Mouse (Mus musculus): ENCODE results near the gene Proser2. TPM values are rescaled to one million over a fixed set of nuclear protein-coding genes. Genes with fewer than 3 reads are reported as not detected.
"Not testable (repeated sequence)": the region's sequence is repeated elsewhere in the genome, so short reads cannot be mapped to it uniquely, and the experiment has no call there.

Gene Proser2
- polyA plus RNA-seq, 1 experiment from 2014 or later = 27.7 TPM

DNA sequence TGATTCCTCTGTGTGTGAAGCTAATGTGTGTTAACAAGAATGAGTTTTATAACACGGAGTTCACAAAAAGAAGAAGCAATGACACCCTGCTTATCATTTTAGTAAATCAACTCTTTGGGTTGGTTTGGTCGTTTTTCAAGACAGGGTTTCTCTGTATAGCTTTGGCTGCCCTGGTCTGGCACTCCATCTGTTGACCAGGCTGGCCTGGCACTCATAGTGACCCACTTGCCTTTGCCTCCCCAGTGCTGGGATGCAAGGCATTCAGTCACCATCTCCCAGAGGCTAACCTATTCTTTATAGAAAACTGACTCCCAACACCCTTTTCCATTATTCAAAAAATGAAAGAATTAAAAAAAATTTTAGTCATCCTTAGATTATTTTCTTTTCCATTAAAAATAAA is 8.9 kb downstream of the Proser2 start:
- WGBS = 74% methylated on average over 2 of the region's 2 CpGs
- ATAC-seq = no peak
- no peak overlapping the region for H3K4me2 ChIP-seq (replicated peaks)

DNA sequence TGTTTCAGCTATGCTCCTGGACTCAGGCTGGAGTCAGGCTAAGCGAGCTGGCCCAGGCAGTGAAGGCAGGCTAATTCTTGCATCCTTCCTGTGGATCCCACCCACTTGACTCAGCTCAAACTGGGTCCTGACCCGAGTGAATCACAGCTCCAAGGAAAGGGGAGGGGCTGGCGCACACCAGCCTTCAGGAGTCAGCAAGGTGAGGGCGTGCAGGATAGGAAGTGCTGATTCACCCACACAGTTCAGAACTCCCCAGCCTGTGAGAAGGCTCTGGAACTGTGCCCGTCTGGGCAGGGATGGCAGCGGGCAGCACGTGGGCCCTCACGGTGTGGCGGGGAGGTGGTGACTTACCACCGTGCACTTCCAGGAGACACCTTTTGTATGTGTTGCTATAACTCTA is 11.8 kb downstream of the Proser2 start:
- peak; percentile 94 for ATAC-seq
- Histone ChIP-seq H3K9ac (no peak overlapping the region), H3K27ac (peak overlapping the region; percentile 62), H3K4me1 (replicated peaks) (peaks cover 15% of the 10 kb centered on the region), H3K27me3 (replicated peaks) (no peaks in the 10 kb centered on the region), H3K4me3 (replicated peaks) (no peak overlapping the region), H3K4me2 (replicated peaks) (no peak overlapping the region), H3K9me3 (no peaks in the 10 kb centered on the region), H3K36me3 (no peaks in the 10 kb centered on the region)
- WGBS = 57% methylated on average over 10 of the region's 10 CpGs

More for the DNA sequence above, 8.9 kb downstream of the Proser2 start:
- no peaks in the 10 kb centered on the region for H3K27me3 ChIP-seq (replicated peaks)
- H3K9me3 ChIP-seq = no peaks in the 10 kb centered on the region
- no peak overlapping the region for H3K9ac ChIP-seq
- no peak overlapping the region for H3K27ac ChIP-seq
- peaks cover 15% of the 10 kb centered on the region for H3K4me1 ChIP-seq (replicated peaks)
- H3K4me3 ChIP-seq (replicated peaks) = no peak overlapping the region
- H3K36me3 ChIP-seq = no peaks in the 10 kb centered on the region

DNA sequence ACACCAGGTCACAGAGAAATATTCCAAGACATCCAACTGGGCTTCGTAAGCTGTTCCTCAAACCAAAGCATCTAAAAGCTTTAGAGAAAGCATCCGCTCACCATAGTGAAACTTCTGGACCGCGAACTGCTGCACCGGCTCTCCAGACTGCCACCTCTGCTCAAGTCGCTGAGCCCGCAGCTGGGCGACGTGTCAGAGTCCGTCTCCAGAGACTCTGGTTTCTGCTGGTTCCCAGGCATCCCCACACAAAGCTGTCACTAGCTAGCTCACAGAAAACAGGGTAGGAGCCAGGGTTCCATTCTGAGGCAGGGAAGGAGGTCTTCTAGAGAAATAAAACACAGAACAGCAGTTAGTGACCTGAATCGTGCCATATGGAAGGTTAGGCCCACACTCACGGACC is 16.2 kb downstream of the Proser2 start:
- H3K9ac ChIP-seq = no peak overlapping the region
- H3K4me2 ChIP-seq (replicated peaks) = no peak overlapping the region
- no peaks in the 10 kb centered on the region for H3K9me3 ChIP-seq
- no peak for ATAC-seq
- no peaks in the 10 kb centered on the region for H3K27me3 ChIP-seq (replicated peaks)
- H3K4me3 ChIP-seq (replicated peaks) = no peak overlapping the region
- WGBS = 84% methylated on average over 12 of the region's 12 CpGs
- H3K27ac ChIP-seq = no peak overlapping the region
- no peaks in the 10 kb centered on the region for H3K36me3 ChIP-seq
- peaks cover 7% of the 10 kb centered on the region; the same call in 1 of the 2 replicates for H3K4me1 ChIP-seq (replicated peaks)

DNA sequence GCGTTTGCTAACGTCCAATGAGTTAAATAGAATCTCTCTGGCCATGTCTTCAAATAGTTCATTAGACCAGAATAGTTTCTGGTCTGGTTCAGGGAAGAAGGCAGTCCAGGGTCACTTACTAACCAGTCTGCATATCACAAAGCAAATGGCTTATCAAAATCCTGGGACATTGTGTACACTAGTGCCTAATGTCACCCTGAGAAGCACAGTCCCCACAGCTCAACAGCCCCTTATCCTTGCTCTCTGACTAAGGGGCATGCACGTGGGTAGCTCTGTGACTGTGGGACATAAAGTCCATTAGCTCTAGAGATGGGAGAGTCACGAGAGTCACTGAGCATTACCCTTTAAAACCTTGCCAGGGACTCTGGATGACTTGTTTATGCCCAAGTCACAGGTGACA is 17.4 kb downstream of the Proser2 start:
- WGBS = 75% methylated on average over 4 of the region's 4 CpGs
- H3K36me3 ChIP-seq = no peaks in the 10 kb centered on the region
- no peaks in the 10 kb centered on the region for H3K27me3 ChIP-seq (replicated peaks)
- no peak overlapping the region for H3K9ac ChIP-seq
- peak; percentile 39; the same call in 1 of the 2 replicates for ATAC-seq
- H3K4me2 ChIP-seq (replicated peaks) = no peak overlapping the region
- H3K4me1 ChIP-seq (replicated peaks) = no peaks in the 10 kb centered on the region
- H3K4me3 ChIP-seq (replicated peaks) = no peak overlapping the region
- no peak overlapping the region for H3K27ac ChIP-seq
- no peaks in the 10 kb centered on the region for H3K9me3 ChIP-seq

DNA sequence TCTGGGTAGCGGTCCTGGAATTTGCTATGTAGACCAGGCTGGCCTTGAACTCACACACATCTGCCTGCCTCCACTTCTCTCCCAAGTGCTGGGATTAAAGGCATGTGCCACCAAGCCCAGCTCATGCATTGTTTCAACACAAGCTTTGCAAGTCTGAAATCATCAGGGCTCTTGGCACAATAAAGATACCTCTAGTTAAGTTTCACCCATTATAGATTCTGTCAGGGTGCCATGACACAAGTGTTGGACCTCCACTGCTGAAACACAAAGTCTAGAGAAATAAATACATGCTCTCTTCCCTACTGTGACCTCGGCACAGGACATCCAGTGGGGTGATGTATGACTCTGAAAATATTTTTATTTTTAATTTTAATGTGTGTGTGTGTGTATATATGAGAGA is 24.6 kb downstream of the Proser2 start:
- Histone ChIP-seq H3K27me3 (replicated peaks) (no peaks in the 10 kb centered on the region; the same call in 1 of the 2 replicates), H3K9me3 (no peaks in the 10 kb centered on the region), H3K36me3 (peaks cover 5% of the 10 kb centered on the region; the same call in 1 of the 2 replicates), H3K4me3 (replicated peaks) (no peak overlapping the region), H3K4me2 (replicated peaks) (no peak overlapping the region), H3K9ac (no peak overlapping the region), H3K27ac (no peak overlapping the region), H3K4me1 (replicated peaks) (peaks cover 6% of the 10 kb centered on the region)
- 91% methylated on average over 2 of the region's 2 CpGs for WGBS
- no peak for ATAC-seq

DNA sequence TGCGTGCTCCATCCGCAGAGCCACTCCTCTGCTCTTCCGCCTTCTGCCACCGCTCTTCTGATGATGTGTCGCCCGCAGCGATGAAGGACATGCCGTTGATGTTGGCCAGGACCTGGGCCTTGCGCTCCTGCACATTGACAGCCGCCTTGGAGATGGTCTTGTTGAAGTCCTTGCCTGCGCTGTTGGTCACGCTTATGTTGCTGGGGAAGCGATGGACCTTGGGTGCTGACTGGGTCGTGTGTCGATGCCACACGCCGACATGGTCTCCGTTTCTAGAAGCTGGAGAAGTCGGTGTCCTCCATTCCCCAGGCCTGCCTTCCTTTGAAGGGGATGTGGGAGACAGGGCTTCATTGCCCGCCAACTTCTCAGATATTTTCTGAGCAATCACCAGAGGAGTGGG is 29.3 kb downstream of the Proser2 start:
- peak overlapping the region; percentile 87 for H3K4me2 ChIP-seq (replicated peaks)
- H3K9ac ChIP-seq = peak overlapping the region; percentile 43

DNA sequence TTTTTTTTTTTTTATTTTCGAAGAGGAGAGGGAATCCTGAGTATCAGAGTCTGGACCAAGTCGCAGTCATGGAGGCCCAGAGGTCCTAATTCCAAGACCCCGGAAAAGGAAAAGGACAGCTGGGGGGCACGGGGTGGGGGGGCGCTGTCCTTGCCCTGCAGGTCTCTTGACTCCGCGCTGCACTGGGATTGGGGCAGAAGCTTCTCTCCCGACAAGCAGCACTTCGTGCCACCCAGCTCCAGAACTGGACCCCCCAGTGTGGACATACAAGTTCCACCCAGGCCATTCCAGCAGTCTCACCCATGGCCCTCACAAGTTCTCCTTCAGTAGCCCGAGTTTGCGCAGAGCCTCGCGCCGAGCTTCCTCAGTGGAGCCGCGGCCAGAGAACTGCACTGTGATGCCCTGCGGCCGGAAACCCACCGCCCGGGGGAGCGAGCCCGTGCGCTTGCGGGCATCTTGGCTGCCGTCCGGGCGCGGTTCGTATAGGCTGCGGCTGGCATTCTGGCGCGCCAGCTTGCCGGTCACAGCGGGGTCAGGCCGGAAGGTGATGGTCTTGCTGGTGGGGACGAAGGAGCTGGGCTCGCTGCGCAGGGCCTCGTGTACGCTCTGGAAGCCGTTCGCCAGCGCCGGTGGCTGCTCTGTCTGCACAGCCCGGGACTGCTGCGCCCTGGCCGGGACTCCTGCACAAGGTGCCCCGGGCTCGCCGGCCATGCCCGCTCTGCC is 29.8 kb downstream of the Proser2 start:
- H3K9me3 ChIP-seq = no peaks in the 10 kb centered on the region
- no peaks in the 10 kb centered on the region; the same call in 1 of the 2 replicates for H3K27me3 ChIP-seq (replicated peaks)
- H3K27ac ChIP-seq = peak overlapping the region; percentile 78; the same call in 1 of the 2 replicates
- H3K36me3 ChIP-seq = peaks cover 4% of the 10 kb centered on the region; the same call in 1 of the 2 replicates
- peak overlapping the region; percentile 40 for H3K4me3 ChIP-seq (replicated peaks)
- peaks cover 21% of the 10 kb centered on the region for H3K4me1 ChIP-seq (replicated peaks)
- H3K9ac ChIP-seq = peak overlapping the region; percentile 43
- H3K4me2 ChIP-seq (replicated peaks) = peak overlapping the region; percentile 87
- ATAC-seq = 0 out of 2 replicates have a peak, but pooled peaks have one; percentile 13
- WGBS = 24% methylated on average over 51 of the region's 51 CpGs

More for the DNA sequence above, 29.3 kb downstream of the Proser2 start:
- Histone ChIP-seq H3K9me3 (no peaks in the 10 kb centered on the region), H3K27me3 (replicated peaks) (no peaks in the 10 kb centered on the region; the same call in 1 of the 2 replicates), H3K4me1 (replicated peaks) (peaks cover 21% of the 10 kb centered on the region), H3K4me3 (replicated peaks) (peak overlapping the region; percentile 40), H3K36me3 (peaks cover 4% of the 10 kb centered on the region; the same call in 1 of the 2 replicates), H3K27ac (no peak overlapping the region)
- 44% methylated on average over 20 of the region's 20 CpGs for WGBS
- no peak for ATAC-seq

DNA sequence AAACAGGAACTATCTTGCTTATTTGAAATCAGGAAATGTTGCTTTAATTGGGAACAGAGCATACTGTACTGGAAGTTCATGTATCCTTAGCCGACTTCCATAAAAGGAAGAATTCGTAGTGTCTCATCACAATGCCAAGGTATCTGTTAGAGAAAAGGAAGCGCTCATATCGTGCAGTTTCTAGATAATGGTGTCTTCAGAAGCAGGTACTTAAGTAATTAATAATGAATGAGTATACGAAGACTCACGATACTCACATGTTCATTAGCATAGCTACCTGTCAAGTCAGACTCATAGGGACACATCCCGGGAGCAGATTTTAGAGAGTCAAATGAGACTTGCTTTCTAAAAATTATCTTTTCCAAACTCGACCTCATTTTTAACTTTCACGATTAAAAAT is 30.6 kb downstream of the Proser2 start:
- Histone ChIP-seq H3K4me1 (replicated peaks) (peaks cover 21% of the 10 kb centered on the region), H3K9ac (no peak overlapping the region), H3K9me3 (no peaks in the 10 kb centered on the region), H3K4me2 (replicated peaks) (peak overlapping the region; percentile 4; the same call in 1 of the 2 replicates), H3K4me3 (replicated peaks) (no peak overlapping the region), H3K36me3 (peaks cover 4% of the 10 kb centered on the region; the same call in 1 of the 2 replicates), H3K27me3 (replicated peaks) (no peaks in the 10 kb centered on the region; the same call in 1 of the 2 replicates), H3K27ac (peak overlapping the region; percentile 78)
- ATAC-seq = no peak
- 67% methylated on average over 9 of the region's 9 CpGs for WGBS

DNA sequence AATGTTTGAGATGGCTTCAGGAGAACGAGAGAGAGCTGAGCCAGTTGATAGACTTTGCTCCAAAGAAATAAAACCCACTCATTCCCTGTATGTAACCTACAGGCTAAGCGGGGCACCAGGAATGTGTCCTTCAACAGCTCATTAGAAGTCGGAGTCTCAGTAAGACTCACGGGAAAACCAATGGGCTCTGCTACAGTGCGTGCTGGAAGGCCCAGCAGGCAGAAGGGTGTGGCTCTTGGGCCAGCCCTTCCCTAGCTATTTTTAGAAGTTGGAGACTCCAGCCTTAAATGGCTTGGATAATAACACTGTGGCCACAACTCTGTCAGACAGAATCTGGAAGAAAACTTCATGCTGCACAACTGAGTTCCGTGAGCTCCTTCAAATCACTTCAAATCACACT is 31.1 kb downstream of the Proser2 start:
- no peak overlapping the region for H3K4me3 ChIP-seq (replicated peaks)
- no peaks in the 10 kb centered on the region for H3K9me3 ChIP-seq
- H3K27me3 ChIP-seq (replicated peaks) = no peaks in the 10 kb centered on the region; the same call in 1 of the 2 replicates
- peaks cover 21% of the 10 kb centered on the region for H3K4me1 ChIP-seq (replicated peaks)
- no peak overlapping the region for H3K9ac ChIP-seq
- 24% methylated on average over 6 of the region's 6 CpGs for WGBS
- H3K27ac ChIP-seq = peak overlapping the region; percentile 78
- peaks cover 4% of the 10 kb centered on the region; the same call in 1 of the 2 replicates for H3K36me3 ChIP-seq
- peak overlapping the region; percentile 4; the same call in 1 of the 2 replicates for H3K4me2 ChIP-seq (replicated peaks)
- peak; percentile 88 for ATAC-seq

DNA sequence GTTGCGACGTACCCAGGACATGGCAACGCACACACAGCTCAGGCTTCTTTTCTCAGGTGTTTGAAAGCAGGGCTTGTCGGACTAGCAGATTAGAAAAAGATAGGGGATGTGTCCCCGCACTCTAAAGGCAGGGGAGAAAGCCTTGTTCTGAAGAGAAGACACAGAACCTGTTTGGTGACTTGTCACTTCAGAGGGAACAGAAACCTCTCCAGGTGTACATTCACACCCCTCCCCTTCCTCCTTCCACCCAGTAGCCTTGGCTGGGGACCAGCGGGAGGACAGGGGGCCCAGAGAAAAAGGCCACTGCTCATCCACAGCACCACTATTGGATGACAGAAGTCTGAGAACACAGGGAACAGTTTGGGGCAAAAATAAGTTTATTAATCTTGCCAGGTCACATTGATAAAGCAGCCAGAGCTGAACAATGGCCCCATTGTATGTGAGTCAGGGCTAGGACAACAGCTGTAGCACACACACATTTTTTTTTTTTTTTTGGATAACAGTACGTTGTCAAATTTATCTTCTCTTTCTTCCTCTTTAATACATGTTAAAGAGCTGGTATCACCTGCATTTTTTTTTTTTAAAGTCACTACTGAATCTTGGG is 32.8 kb downstream of the Proser2 start:
- Histone ChIP-seq H3K36me3 (peaks cover 4% of the 10 kb centered on the region; the same call in 1 of the 2 replicates), H3K27ac (peak overlapping the region; percentile 83), H3K9ac (no peak overlapping the region), H3K9me3 (no peaks in the 10 kb centered on the region), H3K4me2 (replicated peaks) (no peak overlapping the region), H3K27me3 (replicated peaks) (no peaks in the 10 kb centered on the region; the same call in 1 of the 2 replicates), H3K4me1 (replicated peaks) (peaks cover 21% of the 10 kb centered on the region), H3K4me3 (replicated peaks) (no peak overlapping the region)
- peak; percentile 77 for ATAC-seq
- WGBS = 53% methylated on average over 7 of the region's 7 CpGs

DNA sequence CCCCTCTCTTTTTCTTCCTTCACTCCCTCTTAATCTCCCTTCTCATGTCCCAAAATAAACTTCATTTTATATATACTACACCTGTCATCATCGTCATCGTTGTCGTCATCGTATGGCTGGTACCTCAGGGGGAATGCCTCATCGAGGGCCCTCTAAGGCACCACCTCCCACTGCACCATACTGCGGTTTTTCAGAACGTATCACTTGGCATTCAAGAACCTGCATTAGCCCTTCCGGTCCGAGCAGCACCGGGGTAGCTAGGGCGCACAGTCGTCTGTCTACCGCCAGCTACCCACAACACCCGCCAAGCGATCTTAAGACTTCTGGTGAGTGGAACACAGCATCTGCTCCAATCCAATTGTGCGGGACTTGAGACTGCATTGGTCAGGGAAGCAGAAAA is 40.1 kb downstream of the Proser2 start:
- not testable (repeated sequence) for H3K27ac ChIP-seq; H3K4me3 ChIP-seq (replicated peaks); ATAC-seq; H3K9me3 ChIP-seq; H3K27me3 ChIP-seq (replicated peaks); H3K4me1 ChIP-seq (replicated peaks); H3K36me3 ChIP-seq; H3K9ac ChIP-seq; H3K4me2 ChIP-seq (replicated peaks)
- WGBS = 81% methylated on average over 16 of the region's 16 CpGs

DNA sequence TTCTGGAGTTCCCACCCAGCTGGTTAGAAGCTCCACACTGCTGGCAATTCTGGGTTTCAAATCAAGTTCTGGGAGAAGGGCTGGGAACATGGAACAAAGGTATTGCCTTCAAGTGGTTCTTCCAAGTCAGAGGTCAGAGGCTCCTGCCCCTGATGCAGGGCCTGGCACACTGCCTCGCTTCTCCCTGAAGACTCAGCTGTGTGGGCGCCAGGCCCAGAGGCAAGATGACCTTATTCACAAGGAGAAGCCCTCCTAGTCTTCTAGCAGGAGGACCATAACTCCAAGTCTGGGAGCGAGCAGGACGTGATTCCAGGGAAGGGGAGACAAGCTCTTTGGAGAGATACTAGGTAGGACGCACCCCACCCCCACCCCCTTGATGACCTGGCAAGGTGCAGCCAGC is 42.9 kb downstream of the Proser2 start:
- no peak overlapping the region for H3K4me2 ChIP-seq (replicated peaks)
- no peaks in the 10 kb centered on the region for H3K9me3 ChIP-seq
- H3K4me1 ChIP-seq (replicated peaks) = peaks cover 10% of the 10 kb centered on the region; the same call in 1 of the 2 replicates
- H3K4me3 ChIP-seq (replicated peaks) = no peak overlapping the region
- ATAC-seq = no peak
- H3K27ac ChIP-seq = no peak overlapping the region
- no peaks in the 10 kb centered on the region for H3K36me3 ChIP-seq
- no peak overlapping the region for H3K9ac ChIP-seq
- H3K27me3 ChIP-seq (replicated peaks) = no peaks in the 10 kb centered on the region
- WGBS = 88% methylated on average over 5 of the region's 5 CpGs
